Mouse (Mus musculus) hindbrain, embryonic 11.5 days (tissue): ENCODE data around the gene Dgcr6. TPM values are rescaled to one million over a fixed set of nuclear protein-coding genes. Genes with fewer than 3 reads are reported as not detected.

Experiments
- ATAC-seq: fragments of 200-750 bp; cut with Nextera tagmentation; 2 replicates; pipeline ENCODE4 v1.8.0; 2017; ENCODE audit warnings: mild to moderate bottlenecking, moderate TSS enrichment, moderate library complexity; ENCODE audit not compliant: low FRiP score
- DNase-seq: peaks from one replicate; pipeline ENCODE4 v3.0.0-alpha.2; 2015; ENCODE audit warnings: low spot score
- H3K27ac ChIP-seq: fragments of 300-500 bp; sonication (generic); 2 replicates; pipeline ENCODE4 v1.5.1; 2014; ENCODE audit warnings: mild to moderate bottlenecking, low read depth, low read length
- H3K27me3 ChIP-seq: fragments of 300-500 bp; sonication (generic); 2 replicates; pipeline ENCODE4 v1.6.1; 2014; ENCODE audit warnings: mild to moderate bottlenecking, low read length, moderate library complexity, mixed read lengths; ENCODE audit not compliant: control insufficient read depth, insufficient read depth
- H3K36me3 ChIP-seq: fragments of 300-500 bp; sonication (generic); 2 replicates; pipeline ENCODE4 v1.6.1; 2014; ENCODE audit warnings: mild to moderate bottlenecking, low read length, moderate library complexity, mixed read lengths; ENCODE audit not compliant: control insufficient read depth, insufficient read depth
- H3K4me1 ChIP-seq: fragments of 300-500 bp; sonication (generic); replicated peaks from 2 replicates; pipeline ENCODE4 v1.6.1; 2014; ENCODE audit warnings: low read length, mixed read lengths; ENCODE audit not compliant: control insufficient read depth, insufficient read depth
- H3K4me2 ChIP-seq: fragments of 300-500 bp; sonication (generic); replicated peaks from 2 replicates; pipeline ENCODE4 v1.6.1; 2014; ENCODE audit warnings: mild to moderate bottlenecking, low read depth, low read length
- H3K4me3 ChIP-seq: fragments of 300-500 bp; sonication (generic); 2 replicates; pipeline ENCODE4 v1.5.1; 2014; ENCODE audit warnings: low read depth, low read length
- H3K9ac ChIP-seq: fragments of 300-500 bp; sonication (generic); 2 replicates; pipeline ENCODE4 v1.6.1; 2014; ENCODE audit warnings: low read depth, low read length
- H3K9me3 ChIP-seq: fragments of 300-500 bp; sonication (generic); 2 replicates; pipeline ENCODE4 v1.6.1; 2016; ENCODE audit warnings: low read length; ENCODE audit not compliant: control insufficient read depth
- WGBS: fragments of 180-500 bp; shearing (Covaris S2); extraction: QIAGEN DNeasy Blood & Tissue Kit; methylation state at CpG from one replicate; pipeline ENCODE4 v1.1.7; 2014; 5-methylcytosine and 5-hydroxymethylcytosine counted together
- polyA plus RNA-seq: library from polyadenylated mRNA; unstranded; fragments of >200 nt; fragmentation: Nextera tagmentation; extraction: Ambion mirVana; gene quantifications from 2 replicates; pipeline ENCODE4 v1.2.1, GENCODE M21; 2014

Dgcr6 gene
- polyA plus RNA-seq, 1 experiment from 2014 or later: 128 TPM

DNA sequence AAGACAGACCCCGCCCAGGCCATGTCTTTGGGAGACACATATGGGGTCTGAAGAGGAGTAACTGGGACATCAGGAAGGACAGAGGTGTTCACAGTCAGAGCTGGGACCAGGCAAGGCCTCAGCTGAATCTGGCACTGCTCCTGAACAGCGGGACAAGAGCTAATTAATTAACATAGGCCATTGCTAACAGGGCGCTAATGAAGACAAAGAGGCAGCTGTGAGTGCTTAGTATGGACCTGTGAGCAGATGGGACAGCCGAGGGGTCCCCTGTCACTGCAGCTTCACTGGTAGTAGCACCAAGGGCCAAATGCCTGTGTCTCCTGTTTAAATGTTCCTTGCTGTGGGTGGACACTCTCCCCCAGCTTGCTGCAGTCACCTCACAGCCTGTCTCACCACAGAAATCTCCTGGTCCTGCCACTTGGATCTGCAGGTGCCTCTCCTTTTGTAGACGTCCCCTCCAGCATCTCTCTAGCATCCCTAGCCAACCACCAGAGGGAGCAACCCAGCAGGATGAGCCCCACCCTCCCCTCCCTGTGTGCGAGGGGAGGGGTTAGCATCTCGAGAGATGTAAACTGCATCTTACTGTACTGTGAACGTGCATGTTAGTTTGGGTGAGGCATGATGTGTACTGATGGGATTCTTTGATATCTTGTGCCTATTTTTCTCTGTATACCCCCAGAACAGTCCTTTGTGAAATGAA, 66.5 kb downstream of the Dgcr6 start:
- peak; percentile 82 for DNase-seq
- Histone ChIP-seq H3K4me2 (no peak overlapping the region), H3K9ac (no peak overlapping the region), H3K9me3 (no peaks in the 10 kb centered on the region), H3K4me1 (no peaks in the 10 kb centered on the region; the same call in 1 of the 2 replicates), H3K27me3 (no peaks in the 10 kb centered on the region), H3K27ac (no peak overlapping the region), H3K36me3 (no peaks in the 10 kb centered on the region), H3K4me3 (no peak overlapping the region)
- WGBS: 23% methylated on average over 8 of the region's 8 CpGs
- ATAC-seq: peak; percentile 76

Other genes with a start within 250 kb of the Dgcr6 start
- 0.20 and 0.49 TPM in 2 replicates for gene B830017H08Rik, start 219.7 kb upstream of the Dgcr6 start, polyA plus RNA-seq
- gene Car15, start 214.5 kb upstream of the Dgcr6 start, polyA plus RNA-seq: 1.8 and 2.9 TPM in 2 replicates
- gene Gm20518, start 161.2 kb upstream of the Dgcr6 start, polyA plus RNA-seq: 0.15 and 0.29 TPM in 2 replicates
- gene Tssk1, start 158.6 kb upstream of the Dgcr6 start, polyA plus RNA-seq: 0.04 and 0.11 TPM in 2 replicates
- 72.9 and 75.7 TPM in 2 replicates for gene Dgcr2, start 154.3 kb upstream of the Dgcr6 start, polyA plus RNA-seq
- gene Tssk2, start 154.2 kb upstream of the Dgcr6 start, polyA plus RNA-seq: not detected in 2 replicates
- 38.3 and 40.5 TPM in 2 replicates for gene Ess2, start 141.5 kb upstream of the Dgcr6 start, polyA plus RNA-seq
- gene Gsc2, start 137.8 kb upstream of the Dgcr6 start, polyA plus RNA-seq: 0.17 TPM in 1 of 2 replicates, not detected in the other
- gene Slc25a1, start 124.6 kb upstream of the Dgcr6 start, polyA plus RNA-seq: 114 and 118 TPM in 2 replicates
- gene Vpreb2, start 72.4 kb upstream of the Dgcr6 start, polyA plus RNA-seq: not detected in 2 replicates
- 7.8 and 8.3 TPM in 2 replicates for gene Prodh, start 37.3 kb downstream of the Dgcr6 start, polyA plus RNA-seq
- gene Rtn4r, start 74.8 kb downstream of the Dgcr6 start, polyA plus RNA-seq: 3.3 and 3.4 TPM in 2 replicates
- not detected in 2 replicates for gene Ccdc188, start 165.0 kb downstream of the Dgcr6 start, polyA plus RNA-seq
- 7.5 and 8.3 TPM in 2 replicates for gene Zdhhc8, start 182.3 kb downstream of the Dgcr6 start, polyA plus RNA-seq
- 77.0 and 85.0 TPM in 2 replicates for gene Trmt2a, start 195.8 kb downstream of the Dgcr6 start, polyA plus RNA-seq
- 1,115 and 1,160 TPM in 2 replicates for gene Ranbp1, start 195.9 kb downstream of the Dgcr6 start, polyA plus RNA-seq
- gene Gm49776, start 205.5 kb downstream of the Dgcr6 start, polyA plus RNA-seq: 1.4 and 1.6 TPM in 2 replicates
- 36.3 and 36.7 TPM in 2 replicates for gene Dgcr8, start 236.4 kb downstream of the Dgcr6 start, polyA plus RNA-seq